Mouse (Mus musculus): Measurements from ENCODE around the gene Dlst.

Gene Dlst

GRCm38 (mm10) chr12:85153011-85153410, 42.4 kb downstream of the Dlst start:
- DNase-seq = no peak

DNA sequence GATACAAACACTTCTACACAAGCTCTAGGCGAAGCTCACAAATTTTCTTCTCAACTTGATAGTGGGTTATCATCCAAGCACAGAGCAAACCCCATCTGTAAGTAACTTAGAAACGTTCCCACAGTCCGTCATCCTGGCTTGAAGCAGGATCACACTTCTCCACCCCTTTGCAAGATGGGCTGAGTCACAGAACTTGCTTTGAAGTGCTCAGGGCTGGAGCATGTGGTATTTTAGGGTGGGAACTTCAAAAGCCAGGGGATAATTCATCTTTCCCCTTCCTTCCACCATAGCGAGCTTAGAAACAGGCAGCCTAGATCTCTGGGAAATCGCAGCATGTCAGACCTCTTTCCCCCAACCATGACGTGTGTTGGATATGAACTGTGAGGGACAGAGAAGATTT, 45.7 kb downstream of the Dlst start:
- DNase-seq = no peak

DNA sequence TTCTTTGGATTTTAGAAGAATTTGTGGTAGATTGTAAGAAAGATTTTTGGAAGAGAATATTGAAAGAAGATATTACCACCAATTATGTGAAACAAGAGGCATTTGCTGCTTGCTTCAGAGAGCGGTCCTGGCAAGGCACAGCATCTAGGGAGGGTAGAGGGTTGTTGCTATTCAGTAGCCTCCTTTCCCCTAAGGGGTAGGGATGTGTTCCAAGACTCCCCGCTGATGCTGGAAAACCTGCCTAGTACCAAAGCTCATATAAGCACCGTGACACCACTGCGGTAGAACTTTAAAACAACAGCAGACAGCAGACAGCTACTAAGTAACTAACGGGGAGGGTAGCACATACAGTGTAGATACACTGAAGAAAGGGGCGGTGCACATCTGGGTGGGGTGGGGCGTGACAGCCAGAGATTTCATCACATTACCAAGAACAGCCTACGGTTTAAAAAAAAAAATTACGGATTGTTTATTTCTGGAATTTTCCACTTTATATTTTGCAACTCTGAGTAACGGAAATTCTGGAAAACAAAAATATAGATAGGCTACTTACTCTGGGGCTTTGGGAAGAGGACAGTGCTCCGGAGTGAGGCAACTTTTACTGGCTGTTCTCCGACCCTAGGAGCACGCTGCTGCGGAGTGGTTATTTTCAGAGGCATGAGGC, 47.3 kb downstream of the Dlst start:
- no peak for DNase-seq

DNA sequence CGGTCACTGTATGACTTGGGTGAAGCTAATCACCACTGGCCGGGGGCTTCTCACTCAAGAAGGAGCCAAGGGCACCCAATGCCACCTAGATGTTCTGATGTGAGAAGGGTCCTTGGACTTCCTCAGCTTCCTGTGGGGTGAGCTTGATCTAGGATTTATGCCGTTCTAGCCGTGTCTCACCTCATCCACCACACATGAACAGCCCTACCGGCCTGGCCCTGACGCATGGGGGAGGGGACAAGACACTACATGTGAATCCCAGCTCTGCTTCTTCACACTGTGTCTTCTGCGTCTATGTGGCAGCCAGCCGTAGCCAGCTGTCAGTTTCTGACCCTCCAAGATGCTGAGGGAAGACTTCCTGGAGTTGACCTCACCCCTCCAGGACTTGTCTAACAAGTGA, 48.2 kb downstream of the Dlst start:
- DNase-seq = no peak

GRCm38 (mm10) chr12:85159592-85159991, 49.0 kb downstream of the Dlst start:
- DNase-seq = no peak

GRCm38 (mm10) chr12:85164996-85165395, 54.4 kb downstream of the Dlst start:
- no peak for DNase-seq

- no peak for DNase-seq
These were observed 56.0 kb downstream of the Dlst start for GRCm38 (mm10) chr12:85166631-85167030.

DNA sequence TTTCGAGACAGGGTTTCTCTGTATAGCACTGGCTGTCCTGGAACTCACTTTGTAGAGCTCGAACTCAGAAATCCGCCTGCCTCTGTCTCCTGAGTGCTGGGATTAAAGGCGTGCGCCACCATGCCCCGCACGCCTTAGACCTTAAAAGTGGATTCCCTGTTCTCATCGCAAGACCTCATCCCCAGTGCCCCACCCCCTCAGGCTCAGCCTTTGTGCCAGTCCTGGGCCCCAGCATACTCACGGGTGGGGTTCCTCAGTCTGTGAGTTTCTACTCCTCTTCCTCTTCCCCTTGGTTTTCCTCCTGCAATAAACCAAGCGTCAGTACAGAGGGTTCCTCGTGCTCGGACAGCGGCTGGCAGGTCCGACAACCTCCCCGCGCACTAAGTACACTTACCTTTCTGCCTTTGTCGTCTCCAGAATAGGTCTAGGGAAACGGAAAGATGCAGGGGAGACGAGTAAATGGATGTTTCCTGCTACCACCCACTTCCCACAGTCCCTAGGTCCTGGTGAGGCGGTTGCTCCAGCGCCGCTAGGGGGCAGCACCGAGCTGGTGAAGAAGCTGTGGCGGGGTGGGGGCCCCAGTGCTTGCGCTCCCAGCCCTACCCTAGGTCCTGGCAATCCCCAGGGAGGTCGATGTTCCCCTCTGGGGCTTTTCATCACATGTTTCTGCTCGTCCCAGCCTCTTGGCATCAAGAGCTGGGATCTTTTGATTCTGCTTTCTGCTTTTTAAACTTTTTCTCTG, 58.7 kb downstream of the Dlst start:
- peak; percentile 89 for DNase-seq

GRCm38 (mm10) chr12:85169877-85170276, 59.2 kb downstream of the Dlst start:
- no peak for DNase-seq

DNA sequence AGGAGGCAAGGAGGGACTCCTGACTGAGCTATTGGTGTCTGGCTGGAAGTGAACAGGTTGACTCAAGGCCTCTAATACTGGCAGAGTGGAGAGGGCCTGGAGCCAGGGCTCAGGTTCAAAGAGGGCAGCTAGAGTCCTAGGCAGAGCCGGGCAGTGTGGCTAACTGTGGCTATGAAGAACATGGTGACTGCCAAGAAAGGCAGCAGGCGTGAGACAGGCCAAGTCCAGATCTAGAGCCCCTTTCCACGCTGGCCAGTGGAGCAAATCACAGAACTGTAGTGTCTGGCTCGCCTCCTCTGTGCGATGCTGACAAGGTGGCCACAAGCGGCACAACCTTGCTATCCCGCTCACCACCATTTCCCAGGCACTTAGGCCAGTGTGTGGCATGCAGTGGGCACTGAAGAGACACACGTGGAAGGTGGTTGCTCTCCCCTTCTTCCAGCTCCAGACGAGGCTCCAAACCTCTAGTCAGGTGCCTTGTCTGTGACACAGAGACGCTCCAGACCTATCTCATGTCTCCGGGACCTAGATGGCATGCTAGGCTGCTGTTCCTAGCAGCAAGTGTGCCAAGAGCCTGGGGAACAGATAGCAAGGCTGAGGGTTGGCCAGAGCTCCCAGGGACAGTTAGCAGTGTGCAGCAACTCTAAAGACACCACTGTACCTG, 59.8 kb downstream of the Dlst start:
- DNase-seq = no peak

GRCm38 (mm10) chr12:85170948-85171307, 60.3 kb downstream of the Dlst start:
- DNase-seq = no peak

DNA sequence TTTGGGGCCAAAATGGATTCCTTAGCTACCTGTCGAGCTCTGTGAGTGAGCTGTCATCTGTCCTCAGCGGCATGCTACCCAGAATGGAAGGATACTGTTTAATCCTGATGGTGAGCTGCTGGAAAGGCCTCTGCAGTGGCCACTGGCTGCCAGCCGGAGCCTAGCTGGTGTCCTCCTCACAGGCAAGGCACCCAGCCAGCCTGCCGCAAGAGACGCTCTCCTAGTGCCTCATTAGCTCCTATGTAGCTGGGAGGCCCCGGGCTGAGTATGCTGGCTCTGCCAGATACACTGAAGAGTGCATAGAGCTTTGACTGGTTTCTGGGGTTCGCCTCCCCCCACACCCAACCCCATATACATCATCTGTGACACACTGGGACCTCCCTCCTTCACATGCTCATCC, 63.4 kb downstream of the Dlst start:
- no peak for DNase-seq

GRCm38 (mm10) chr12:85175087-85175675, 64.5 kb downstream of the Dlst start:
- no peak for DNase-seq

DNA sequence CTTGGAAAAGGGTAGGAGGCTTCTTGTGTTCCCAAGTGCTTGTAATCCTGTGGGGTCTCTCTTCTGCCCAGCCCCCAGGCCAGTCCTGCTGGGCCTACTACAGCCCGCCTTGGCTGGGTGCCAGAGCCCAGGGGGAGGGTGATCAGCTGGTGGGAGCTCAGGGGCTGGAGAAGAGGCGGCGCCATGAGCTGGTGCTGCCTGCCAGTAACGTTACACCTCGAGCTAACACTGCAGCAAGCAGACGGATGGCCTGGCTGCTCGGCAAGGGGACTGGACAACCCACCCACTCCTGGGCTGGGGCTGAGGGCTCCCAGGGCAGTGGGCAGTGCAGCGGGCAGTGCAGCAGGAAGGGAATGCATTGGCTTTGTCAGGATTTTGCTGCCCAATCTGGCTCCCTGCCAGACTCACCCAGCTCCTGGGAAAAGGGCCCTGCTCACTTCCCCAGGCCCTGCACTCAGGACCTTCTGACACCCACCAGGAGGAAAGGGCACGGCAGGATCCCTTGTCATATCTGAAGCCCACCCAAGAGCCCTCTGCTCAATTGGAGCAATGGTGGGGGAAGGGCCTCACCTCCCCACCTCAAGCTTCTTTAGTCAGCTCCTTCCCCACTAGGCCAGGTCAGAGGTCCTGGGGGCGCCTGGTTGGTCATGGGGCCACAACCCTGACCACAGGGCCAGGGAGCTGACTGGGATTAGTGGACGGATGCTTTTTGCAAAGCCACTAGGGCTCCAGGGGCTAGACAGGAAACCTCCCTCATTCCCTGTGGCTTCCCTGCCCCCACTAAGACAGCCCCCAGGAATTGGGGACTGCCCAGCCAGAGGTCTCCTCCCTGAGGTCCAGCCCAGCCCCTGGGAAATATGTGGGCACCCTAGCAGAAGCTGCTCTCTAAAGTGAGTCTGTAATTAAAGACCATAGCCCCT, 65.6 kb downstream of the Dlst start:
- no peak for DNase-seq

DNA sequence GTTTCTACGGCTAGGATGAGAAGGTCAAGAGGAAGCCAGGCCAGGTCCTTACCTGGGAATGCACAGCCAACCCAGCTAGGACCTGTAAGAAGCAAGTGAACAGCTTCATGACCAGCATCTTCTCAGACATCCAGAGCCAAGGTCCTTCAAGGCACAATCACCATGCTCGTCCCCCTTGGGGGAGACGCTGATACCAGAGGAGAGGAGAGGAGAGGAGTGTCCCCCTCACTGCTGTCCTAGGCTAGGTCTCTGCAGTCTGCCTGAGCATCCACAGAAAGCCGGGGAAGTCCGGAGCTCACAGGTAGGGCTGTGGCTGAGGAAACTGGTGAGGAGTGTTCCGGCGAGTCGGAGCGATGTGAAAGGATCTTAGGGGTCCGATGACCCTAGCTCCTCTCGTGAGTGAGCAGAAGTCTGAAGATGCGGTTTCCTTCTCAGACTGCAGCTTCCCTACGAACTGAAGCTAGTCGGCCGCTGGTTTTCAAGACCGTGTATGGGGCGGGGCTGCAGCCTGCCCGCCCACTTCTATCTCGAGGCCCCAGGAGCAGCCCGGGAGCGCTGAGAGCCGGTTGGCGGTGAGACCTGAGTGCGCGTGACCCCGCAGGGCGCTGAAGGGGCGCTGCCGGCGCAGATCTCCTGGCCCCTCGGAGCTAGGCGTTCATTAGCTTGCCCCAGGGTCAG, 66.4 kb downstream of the Dlst start:
- peak; percentile 67 for DNase-seq

DNA sequence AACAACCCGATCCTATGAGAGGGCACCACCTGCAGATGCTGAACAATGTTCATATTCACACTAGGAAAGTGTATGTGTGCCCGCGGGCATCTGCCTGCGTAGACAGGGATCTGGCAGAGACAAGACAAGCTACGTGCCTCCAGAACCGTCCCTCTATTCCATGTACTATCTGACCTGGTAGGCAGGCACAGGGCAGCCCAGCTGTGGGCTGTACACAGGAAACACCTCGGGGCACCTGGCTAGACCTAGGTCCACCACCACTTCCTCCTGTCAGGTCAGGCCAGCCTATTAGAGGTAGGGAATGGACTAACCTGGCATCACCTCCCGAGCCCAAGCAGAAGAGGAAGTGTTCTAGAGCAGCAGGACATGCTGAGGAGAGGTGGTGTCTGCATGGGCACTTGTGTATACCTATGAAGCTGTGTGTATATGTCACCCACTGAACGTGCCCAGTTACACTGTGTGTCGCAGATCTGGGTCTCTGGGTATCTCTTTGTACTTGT, 67.2 kb downstream of the Dlst start, which contains the start of gene Pgf:
Gene Pgf, minus strand, starts transcription at position 51 of the 500 bp plus-strand sequence.
- DNase-seq = no peak

GRCm38 (mm10) chr12:85178294-85178693, 67.7 kb downstream of the Dlst start:
- DNase-seq = no peak

- no peak for DNase-seq
These were observed 71.1 kb downstream of the Dlst start for GRCm38 (mm10) chr12:85181475-85182344.

GRCm38 (mm10) chr12:85182345-85182643, 71.7 kb downstream of the Dlst start:
- no peak for DNase-seq

DNA sequence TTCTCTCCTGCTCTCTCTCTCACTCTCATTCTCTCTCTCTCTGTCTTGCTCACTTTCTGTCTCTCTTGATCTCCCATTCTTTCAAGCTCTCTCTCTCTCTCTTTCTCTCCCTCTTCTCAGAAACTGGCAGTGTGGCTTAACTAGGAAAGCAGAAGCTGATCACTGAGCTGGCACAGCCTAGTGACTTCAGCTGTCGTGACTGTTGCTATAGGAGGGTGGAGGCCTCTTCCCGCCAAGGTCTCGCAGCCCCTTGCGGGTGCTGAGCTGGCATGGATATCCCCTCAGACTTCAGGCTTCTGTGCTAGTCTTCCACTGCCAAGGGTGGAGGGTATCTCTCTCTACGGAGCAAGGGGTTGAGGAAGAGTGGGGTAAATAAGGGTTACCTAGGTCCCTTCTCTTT, 72.3 kb downstream of the Dlst start:
- DNase-seq = no peak

DNA sequence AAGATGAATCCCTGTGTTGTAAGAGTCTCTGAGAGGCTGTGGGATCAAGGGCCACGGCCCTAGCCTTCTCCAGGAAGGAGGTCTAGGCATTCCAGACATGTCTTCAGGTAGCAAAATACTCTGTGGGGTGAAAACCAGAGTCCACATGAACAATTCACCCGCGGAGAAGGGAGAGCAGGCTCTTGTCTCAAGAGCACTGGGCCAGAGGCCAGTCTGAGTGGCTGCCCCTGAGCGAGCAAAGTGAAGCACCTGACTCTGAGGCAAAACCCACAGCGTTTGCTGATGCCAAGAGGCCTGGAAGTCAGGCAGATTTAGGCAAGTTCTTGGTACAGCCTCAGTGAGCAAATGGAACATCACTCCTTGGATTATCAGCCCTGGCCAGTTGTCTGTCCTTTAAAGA, 73.5 kb downstream of the Dlst start:
- peak; percentile 78 for DNase-seq
